Mouse (Mus musculus) urinary bladder, postnatal 25 days (tissue): ENCODE data around the gene Reep3.

Experiments used
- DNase-seq: peaks from one replicate; pipeline ENCODE4 v3.0.0; 2022; ENCODE audit warnings: low spot score

Gene Reep3

GRCm38 (mm10) chr10:66973274-66973673, 123.5 kb downstream of the Reep3 start:
- no peak for DNase-seq

GRCm38 (mm10) chr10:66970336-66971115, 126.2 kb downstream of the Reep3 start:
- no peak for DNase-seq

- DNase-seq, result no peak
Measured at GRCm38 (mm10) chr10:66969581-66969980, 127.2 kb downstream of the Reep3 start.

GRCm38 (mm10) chr10:66969081-66969480, 127.7 kb downstream of the Reep3 start:
- DNase-seq, result no peak

- DNase-seq, result no peak
Measured at GRCm38 (mm10) chr10:66968541-66968940, 128.2 kb downstream of the Reep3 start.

- no peak for DNase-seq
Measured at GRCm38 (mm10) chr10:66966391-66967109, 130.2 kb downstream of the Reep3 start.

GRCm38 (mm10) chr10:66960136-66960535, 136.6 kb downstream of the Reep3 start:
- no peak for DNase-seq
